ENCODE assay signal across 9 mouse cellular contexts in genomic region chr16:21247871-21248712, GRCm38 (mm10). TPM values are rescaled to one million over a fixed set of nuclear protein-coding genes. Genes with fewer than 3 reads are reported as not detected.
DNase-seq lines count a peak whose midpoint lies in the region; ATAC-seq and TF ChIP-seq lines count a peak whose summit lies in the region.
"Had no signal": no experiment of that assay in that cellular context is flagged by ENCODE, and none has a peak within 500 bp of the region (broad histone marks: within the 10 kb centered on the region; RNA-seq: fewer than 3 reads in every experiment).

No protein-coding gene starts in this region.

- H3K4me3 ChIP-seq in layer of hippocampus, adult 2 months: peak overlapping the region; percentile 43
- peak overlapping the region; percentile 34 for H3K4me3 ChIP-seq in embryonic facial prominence, embryonic 11.5 days (ENCODE audit: low read depth, low read length)
- peak overlapping the region; percentile 56 for H3K4me3 ChIP-seq in heart, embryonic 12.5 days
- H3K4me3 ChIP-seq in liver, embryonic 11.5 days (ENCODE audit: low read depth, low read length): peak overlapping the region; percentile 40
- peak overlapping the region; percentile 33 for H3K4me3 ChIP-seq in neural tube, embryonic 11.5 days (ENCODE audit: low read depth, low read length)
- H3K4me3 ChIP-seq: erythroblast, embryonic 14.5 days had no signal

- no peaks in the 10 kb centered on the region for H3K36me3 ChIP-seq in embryonic facial prominence, embryonic 11.5 days (replicated peaks; ENCODE audit: control insufficient read depth, insufficient read depth, low read depth, low read length)
- no peaks in the 10 kb centered on the region for H3K36me3 ChIP-seq in heart, embryonic 12.5 days
- H3K36me3 ChIP-seq in liver, embryonic 11.5 days (ENCODE audit: control insufficient read depth, insufficient read depth, low read length): no peaks in the 10 kb centered on the region
- no peaks in the 10 kb centered on the region for H3K36me3 ChIP-seq in neural tube, embryonic 11.5 days (ENCODE audit: control insufficient read depth, insufficient read depth, low read length)

- H3K4me2 ChIP-seq in embryonic facial prominence, embryonic 11.5 days (ENCODE audit: low read depth, low read length): peak overlapping the region; percentile 85
- peak overlapping the region; percentile 90 for H3K4me2 ChIP-seq in heart, embryonic 12.5 days
- H3K4me2 ChIP-seq in liver, embryonic 11.5 days: peak overlapping the region; percentile 73
- peak overlapping the region; percentile 75 for H3K4me2 ChIP-seq in neural tube, embryonic 11.5 days (ENCODE audit: low read depth)

- no peak overlapping the region for H3K27ac ChIP-seq in layer of hippocampus, adult 2 months
- no peak overlapping the region; the same call in 1 of the 2 replicates for H3K27ac ChIP-seq in embryonic facial prominence, embryonic 11.5 days (replicated peaks; ENCODE audit: low read depth, low read length)
- peak overlapping the region; percentile 53; the same call in 1 of the 2 replicates for H3K27ac ChIP-seq in heart, embryonic 12.5 days (ENCODE audit: poor library complexity, severe bottlenecking)
- no peak overlapping the region for H3K27ac ChIP-seq in liver, embryonic 11.5 days (ENCODE audit: low read depth, low read length)
- H3K27ac ChIP-seq in neural tube, embryonic 11.5 days (ENCODE audit: low read depth, low read length): no peak overlapping the region

- H3K9ac ChIP-seq in embryonic facial prominence, embryonic 11.5 days (replicated peaks; ENCODE audit: low read length): peak overlapping the region; percentile 44
- peak overlapping the region; percentile 79 for H3K9ac ChIP-seq in heart, embryonic 12.5 days
- H3K9ac ChIP-seq in liver, embryonic 11.5 days (ENCODE audit: low read depth, low read length): no peak overlapping the region
- peak overlapping the region; percentile 37 for H3K9ac ChIP-seq in neural tube, embryonic 11.5 days (ENCODE audit: low read length)

- TF ChIP-seq CTCF in layer of hippocampus, adult 2 months (conservative IDR thresholded peaks at IDR 0.05): no peak

- peaks cover 2% of the 10 kb centered on the region; the same call in 1 of the 2 replicates for H3K27me3 ChIP-seq in embryonic facial prominence, embryonic 11.5 days (ENCODE audit: control insufficient read depth, insufficient read depth, low read length)
- peaks cover 18% of the 10 kb centered on the region for H3K27me3 ChIP-seq in heart, embryonic 12.5 days (replicated peaks)
- H3K27me3 ChIP-seq in liver, embryonic 11.5 days (replicated peaks; ENCODE audit: control insufficient read depth, insufficient read depth, low read length): peaks cover 58% of the 10 kb centered on the region
- peaks cover 27% of the 10 kb centered on the region for H3K27me3 ChIP-seq in neural tube, embryonic 11.5 days (ENCODE audit: control insufficient read depth, insufficient read depth, low read length)

- 1% methylated on average over 38 of the region's 38 CpGs for WGBS in embryonic facial prominence, embryonic 11.5 days
- WGBS in heart, embryonic 12.5 days: 7% methylated on average over 38 of the region's 38 CpGs
- 4% methylated on average over 38 of the region's 38 CpGs for WGBS in liver, embryonic 11.5 days
- 3% methylated on average over 38 of the region's 38 CpGs for WGBS in neural tube, embryonic 11.5 days

- H3K9me3 ChIP-seq in embryonic facial prominence, embryonic 11.5 days (replicated peaks; ENCODE audit: control insufficient read depth, low read length): no peaks in the 10 kb centered on the region
- H3K9me3 ChIP-seq in heart, embryonic 12.5 days (replicated peaks): no peaks in the 10 kb centered on the region
- no peaks in the 10 kb centered on the region for H3K9me3 ChIP-seq in liver, embryonic 11.5 days (ENCODE audit: control insufficient read depth, low read length)
- H3K9me3 ChIP-seq in neural tube, embryonic 11.5 days (ENCODE audit: control insufficient read depth, low read length): no peaks in the 10 kb centered on the region

- ATAC-seq in embryonic facial prominence, embryonic 11.5 days (replicated peaks; ENCODE audit: insufficient number of reproducible peaks, low FRiP score, low TSS enrichment, low read depth): no peak
- ATAC-seq in heart, embryonic 12.5 days (ENCODE audit: insufficient number of reproducible peaks, low FRiP score): 0 out of 2 replicates have a peak, but pooled peaks have one; percentile 9
- no peak for ATAC-seq in liver, embryonic 11.5 days (replicated peaks; ENCODE audit: low FRiP score)
- no peak for ATAC-seq in neural tube, embryonic 11.5 days (ENCODE audit: insufficient read depth, low FRiP score, low TSS enrichment)

- peak; percentile 28 to 30 for DNase-seq in layer of hippocampus, adult 2 months (ENCODE audit: low spot score in 2 of 2)
- DNase-seq in layer of hippocampus, adult 9-10 months (ENCODE audit: low spot score): no peak
- DNase-seq in embryonic facial prominence, embryonic 11.5 days (ENCODE audit: low spot score): peak; percentile 62
- peak; percentile 71 for DNase-seq in kidney, adult 9 months
- peak; percentile 53 for DNase-seq in liver, embryonic 11.5 days (ENCODE audit: low spot score)
- peak; percentile 49 for DNase-seq in neural tube, embryonic 11.5 days (ENCODE audit: low spot score)
- DNase-seq in urinary bladder, postnatal 36 days (ENCODE audit: low spot score in 2 of 2): peak; percentile 29 to 45

- H3K4me1 ChIP-seq in embryonic facial prominence, embryonic 11.5 days (ENCODE audit: control insufficient read depth, insufficient read depth, low read length): peaks cover 25% of the 10 kb centered on the region
- H3K4me1 ChIP-seq in heart, embryonic 12.5 days (replicated peaks): peaks cover 59% of the 10 kb centered on the region
- peaks cover 12% of the 10 kb centered on the region for H3K4me1 ChIP-seq in liver, embryonic 11.5 days (replicated peaks; ENCODE audit: control insufficient read depth, insufficient read depth, low read length)
- H3K4me1 ChIP-seq in neural tube, embryonic 11.5 days (ENCODE audit: control insufficient read depth, insufficient read depth, low read length): peaks cover 20% of the 10 kb centered on the region

RNA-seq across cellular contexts. Expression of gene Ephb3, which starts 43.5 kb away (rescaled TPM):
- total RNA-seq in layer of hippocampus, adult 2 months (2021): 10 to 100 TPM; 18.6 to 19.3 TPM
- polyA plus RNA-seq in embryonic facial prominence, embryonic 11.5 days (2014; fragmentation: Nextera tagmentation; extraction: Ambion mirVana): 22.2 and 24.8 TPM in 2 replicates
- 24.0 and 25.4 TPM in 2 replicates for polyA plus RNA-seq in heart, embryonic 12.5 days (2016; fragmentation: Nextera tagmentation; extraction: Ambion mirVana)
- polyA plus RNA-seq in liver, embryonic 11.5 days (2014; fragmentation: Nextera tagmentation; extraction: Ambion mirVana): 6.0 and 6.6 TPM in 2 replicates
- polyA plus RNA-seq in neural tube, embryonic 11.5 days (2014; fragmentation: Nextera tagmentation; extraction: Ambion mirVana): 15.1 and 15.5 TPM in 2 replicates
- polyA plus RNA-seq: erythroblast, embryonic 14.5 days had no signal
